Mouse (Mus musculus): Measurements from ENCODE around the gene Tmem115. TPM values are rescaled to one million over a fixed set of nuclear protein-coding genes. Genes with fewer than 3 reads are reported as not detected.
A peak's percentile ranks its signal among the peaks of the same experiment; 100 is the strongest.
"Not testable (repeated sequence)": the region's sequence is repeated elsewhere in the genome, so short reads cannot be mapped to it uniquely, and the experiment has no call there.

Tmem115 gene
- polyA plus RNA-seq, 1 experiment from 2014 or later = 48.1 TPM

DNA sequence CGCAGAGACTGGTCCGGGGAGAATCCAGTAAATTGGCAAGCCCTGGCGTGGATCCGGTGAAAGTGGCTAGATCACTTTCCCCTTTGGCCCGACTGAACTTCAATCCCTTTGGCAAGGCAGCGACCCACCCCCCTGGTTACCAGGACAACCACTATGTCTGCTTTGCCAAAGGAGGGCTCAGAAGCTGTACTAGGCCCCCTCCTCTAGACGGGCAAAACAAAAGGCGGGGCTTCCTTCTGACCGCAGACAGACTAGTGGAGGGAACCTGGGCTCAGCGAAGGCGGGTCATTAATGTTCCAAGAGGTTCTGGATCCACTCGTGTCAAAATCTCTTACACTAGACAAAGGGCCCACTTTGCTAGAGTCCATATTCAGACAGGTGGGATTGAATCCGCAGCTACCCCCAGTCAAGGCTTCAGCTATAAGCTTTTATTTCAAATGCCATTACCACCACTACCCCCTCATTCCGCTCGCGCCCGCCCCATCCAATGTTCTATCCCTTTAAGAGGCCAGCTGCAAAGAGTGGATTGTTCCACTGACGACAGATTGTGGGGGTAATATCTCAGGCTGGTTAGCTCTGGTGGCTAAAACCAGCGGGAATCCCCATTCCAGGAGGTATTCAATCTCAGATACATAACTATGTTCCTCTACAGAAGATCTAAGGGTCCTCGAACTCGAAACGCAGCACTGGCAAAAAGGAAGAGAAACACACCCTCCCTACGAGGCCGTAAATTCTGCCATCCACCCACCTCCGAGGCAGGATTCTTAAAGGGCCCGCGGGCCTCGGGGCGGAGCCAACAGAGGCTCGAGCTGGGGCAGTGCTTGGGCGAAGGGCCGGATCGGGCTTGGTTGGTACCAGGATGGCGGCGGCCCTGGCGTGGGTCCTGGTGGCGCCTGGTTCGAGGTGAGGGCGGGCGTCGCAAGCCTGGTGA lies 34.9 kb downstream of the Tmem115 start:
- Histone ChIP-seq H3K4me1 (replicated peaks) (peaks cover 54% of the 10 kb centered on the region), H3K27ac (replicated peaks) (peak overlapping the region; percentile 87), H3K27me3 (no peaks in the 10 kb centered on the region), H3K36me3 (peaks cover 12% of the 10 kb centered on the region), H3K4me3 (peak overlapping the region; percentile 82), H3K9me3 (no peaks in the 10 kb centered on the region), H3K9ac (peak overlapping the region; percentile 88), H3K4me2 (peak overlapping the region; percentile 85)
- under 1% methylated on average over 41 of the region's 41 CpGs for WGBS
- ATAC-seq (ENCODE audit: low FRiP score, low read depth) = peak; percentile 87

GRCm38 (mm10) chr9:107569270-107569669 lies 35.5 kb downstream of the Tmem115 start:
- H3K27me3 ChIP-seq = no peaks in the 10 kb centered on the region
- peak; percentile 27 for ATAC-seq (ENCODE audit: low FRiP score, low read depth)
- H3K4me1 ChIP-seq (replicated peaks) = peaks cover 47% of the 10 kb centered on the region
- H3K27ac ChIP-seq (replicated peaks) = peak overlapping the region; percentile 87
- peak overlapping the region; percentile 85 for H3K4me2 ChIP-seq
- peak overlapping the region; percentile 88 for H3K9ac ChIP-seq
- no peaks in the 10 kb centered on the region for H3K9me3 ChIP-seq
- H3K36me3 ChIP-seq = peaks cover 16% of the 10 kb centered on the region
- peak overlapping the region; percentile 82 for H3K4me3 ChIP-seq
- WGBS = under 1% methylated on average over 22 of the region's 23 CpGs

- peak overlapping the region; percentile 88 for H3K9ac ChIP-seq
- peaks cover 42% of the 10 kb centered on the region for H3K4me1 ChIP-seq (replicated peaks)
- 47% methylated on average over 13 of the region's 13 CpGs for WGBS
- no peaks in the 10 kb centered on the region for H3K27me3 ChIP-seq
- H3K4me2 ChIP-seq = peak overlapping the region; percentile 85
- peaks cover 23% of the 10 kb centered on the region for H3K36me3 ChIP-seq
- no peaks in the 10 kb centered on the region for H3K9me3 ChIP-seq
- H3K27ac ChIP-seq (replicated peaks) = peak overlapping the region; percentile 87; the same call in 1 of the 2 replicates
- ATAC-seq (ENCODE audit: low FRiP score, low read depth) = no peak
- H3K4me3 ChIP-seq = peak overlapping the region; percentile 82
Observed at GRCm38 (mm10) chr9:107570016-107570415, 36.3 kb downstream of the Tmem115 start.

DNA sequence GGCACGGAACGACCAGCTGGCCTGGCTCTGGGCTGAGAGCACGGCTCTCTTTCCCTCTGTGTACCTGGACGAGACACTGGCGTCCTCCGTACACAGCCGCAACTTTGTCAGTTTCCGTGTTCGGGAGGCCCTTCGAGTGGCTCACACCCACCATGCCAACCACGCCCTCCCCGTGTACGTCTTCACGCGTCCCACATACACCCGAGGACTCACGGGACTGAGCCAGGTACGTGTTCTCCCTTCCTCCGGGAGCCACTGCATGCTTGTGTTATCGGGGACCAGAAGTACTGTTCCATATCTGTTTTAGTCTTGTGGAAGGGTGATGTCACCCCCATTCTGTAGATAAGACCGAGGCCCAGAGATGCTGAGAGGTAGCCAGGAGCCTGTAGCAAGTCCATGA lies 37.1 kb downstream of the Tmem115 start:
- peaks cover 24% of the 10 kb centered on the region for H3K36me3 ChIP-seq
- WGBS = 94% methylated on average over 21 of the region's 21 CpGs
- H3K4me2 ChIP-seq = peak overlapping the region; percentile 85
- H3K9ac ChIP-seq = peak overlapping the region; percentile 88; the same call in 1 of the 2 replicates
- H3K4me1 ChIP-seq (replicated peaks) = peaks cover 42% of the 10 kb centered on the region
- H3K9me3 ChIP-seq = no peaks in the 10 kb centered on the region
- ATAC-seq (ENCODE audit: low FRiP score, low read depth) = no peak
- peak overlapping the region; percentile 82 for H3K4me3 ChIP-seq
- no peak overlapping the region for H3K27ac ChIP-seq (replicated peaks)
- no peaks in the 10 kb centered on the region for H3K27me3 ChIP-seq

GRCm38 (mm10) chr9:107571534-107572326 lies 38.0 kb downstream of the Tmem115 start:
- no peak overlapping the region for H3K27ac ChIP-seq (replicated peaks)
- ATAC-seq (ENCODE audit: low FRiP score, low read depth) = no peak
- WGBS = 93% methylated on average over 22 of the region's 22 CpGs
- H3K9ac ChIP-seq = no peak overlapping the region
- peaks cover 24% of the 10 kb centered on the region for H3K36me3 ChIP-seq
- no peak overlapping the region for H3K4me2 ChIP-seq
- no peaks in the 10 kb centered on the region for H3K27me3 ChIP-seq
- no peak overlapping the region for H3K4me3 ChIP-seq
- no peaks in the 10 kb centered on the region for H3K9me3 ChIP-seq
- H3K4me1 ChIP-seq (replicated peaks) = peaks cover 40% of the 10 kb centered on the region

DNA sequence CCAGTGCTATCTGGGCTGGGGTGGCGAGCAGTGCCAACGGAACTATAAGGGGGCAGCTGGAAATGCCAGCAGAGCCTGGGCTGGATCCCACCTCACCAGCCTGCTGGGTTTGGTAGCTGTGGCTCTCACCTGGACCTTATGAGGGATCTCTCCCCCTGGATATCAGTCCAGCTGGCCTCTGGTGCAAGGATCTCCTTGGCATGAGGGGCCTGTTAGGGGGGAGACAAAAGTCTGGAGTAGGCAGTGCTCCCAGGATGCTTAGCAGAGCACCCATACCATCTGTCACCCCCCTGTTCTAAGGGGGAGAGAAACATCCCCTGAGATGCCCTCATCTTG lies 38.5 kb downstream of the Tmem115 start:
- Histone ChIP-seq H3K9me3 (no peaks in the 10 kb centered on the region), H3K36me3 (peaks cover 24% of the 10 kb centered on the region), H3K4me2 (no peak overlapping the region), H3K27ac (replicated peaks) (no peak overlapping the region), H3K27me3 (no peaks in the 10 kb centered on the region), H3K4me1 (replicated peaks) (peaks cover 37% of the 10 kb centered on the region), H3K4me3 (no peak overlapping the region), H3K9ac (no peak overlapping the region)
- no peak for ATAC-seq (ENCODE audit: low FRiP score, low read depth)
- 100% methylated on average over 2 of the region's 2 CpGs for WGBS

GRCm38 (mm10) chr9:107573774-107574173 lies 40.0 kb downstream of the Tmem115 start:
- not testable (repeated sequence) for H3K9ac ChIP-seq; H3K4me2 ChIP-seq; H3K4me3 ChIP-seq; ATAC-seq (ENCODE audit: low FRiP score, low read depth); H3K27me3 ChIP-seq; H3K9me3 ChIP-seq; H3K27ac ChIP-seq (replicated peaks)
- WGBS = 83% methylated on average over 6 of the region's 6 CpGs
- H3K4me1 ChIP-seq (replicated peaks) = peaks cover 28% of the 10 kb centered on the region
- H3K36me3 ChIP-seq = peaks cover 24% of the 10 kb centered on the region

DNA sequence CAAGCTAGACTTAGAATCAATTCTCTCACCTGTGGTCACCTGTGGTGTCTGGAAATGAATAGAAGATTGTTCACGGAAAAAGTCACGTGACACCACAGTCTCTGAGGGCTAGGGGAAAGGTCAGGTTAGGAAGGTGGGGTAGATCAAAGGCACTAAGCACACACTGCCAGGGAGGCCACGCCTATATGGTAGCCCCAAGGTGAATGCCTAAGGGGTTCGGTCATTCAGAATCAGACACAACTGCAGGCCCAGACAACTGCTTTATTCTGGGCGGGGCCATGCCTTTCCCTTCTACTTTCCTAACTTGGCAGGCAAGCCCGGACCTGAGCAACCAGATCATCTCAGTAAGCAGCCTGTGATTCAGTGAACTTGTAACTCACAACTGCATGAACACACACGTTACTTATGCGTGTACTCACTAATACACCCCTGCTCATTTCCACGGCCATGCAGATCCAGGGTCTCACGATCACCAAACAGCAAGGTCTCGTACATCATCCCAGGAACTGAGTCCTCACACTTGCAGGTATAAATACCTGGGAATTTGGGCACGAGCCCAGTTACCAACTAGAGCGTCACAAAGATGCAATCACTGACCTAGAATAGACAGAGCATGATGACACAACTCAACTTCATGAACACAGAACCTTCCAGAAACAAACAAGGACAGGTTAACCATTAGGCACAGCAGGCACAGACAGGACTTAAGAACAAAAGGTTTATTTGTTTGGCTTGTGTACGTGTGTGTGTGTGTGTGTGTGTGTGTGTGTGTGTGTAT lies 42.0 kb downstream of the Tmem115 start:
- peaks cover 24% of the 10 kb centered on the region for H3K36me3 ChIP-seq
- WGBS = 87% methylated on average over 14 of the region's 14 CpGs
- no peak overlapping the region for H3K9ac ChIP-seq
- no peaks in the 10 kb centered on the region for H3K27me3 ChIP-seq
- H3K27ac ChIP-seq (replicated peaks) = peak overlapping the region; percentile 9; the same call in 1 of the 2 replicates
- ATAC-seq (ENCODE audit: low FRiP score, low read depth) = no peak
- H3K4me1 ChIP-seq (replicated peaks) = peaks cover 30% of the 10 kb centered on the region
- H3K4me3 ChIP-seq = no peak overlapping the region
- no peak overlapping the region for H3K4me2 ChIP-seq
- no peaks in the 10 kb centered on the region for H3K9me3 ChIP-seq

- 27% methylated on average over 16 of the region's 16 CpGs for WGBS
- Histone ChIP-seq H3K4me1 (replicated peaks) (peaks cover 29% of the 10 kb centered on the region), H3K4me3 (peak within 1 kb of the TSS; percentile 18), H3K36me3 (peaks cover 24% of the 10 kb centered on the region), H3K9ac (no peak within 1 kb of the TSS), H3K4me2 (peak within 1 kb of the TSS; percentile 45), H3K27ac (replicated peaks) (peak within 1 kb of the TSS; percentile 54), H3K9me3 (no peaks in the 10 kb centered on the region), H3K27me3 (no peaks in the 10 kb centered on the region)
- ATAC-seq (ENCODE audit: low FRiP score, low read depth) = peak; percentile 54
Observed at GRCm38 (mm10) chr9:107576357-107577107, 42.8 kb downstream of the Tmem115 start, which contains the start of gene Hyal1. Gene Hyal1 (plus strand): TSS chr9:107576927.

- WGBS = 94% methylated on average over 10 of the region's 10 CpGs
- H3K4me2 ChIP-seq = no peak overlapping the region
- no peak overlapping the region for H3K4me3 ChIP-seq
- no peaks in the 10 kb centered on the region for H3K27me3 ChIP-seq
- H3K4me1 ChIP-seq (replicated peaks) = peaks cover 31% of the 10 kb centered on the region
- no peak overlapping the region for H3K27ac ChIP-seq (replicated peaks)
- ATAC-seq (ENCODE audit: low FRiP score, low read depth) = no peak
- no peak overlapping the region for H3K9ac ChIP-seq
- H3K9me3 ChIP-seq = no peaks in the 10 kb centered on the region
- peaks cover 18% of the 10 kb centered on the region for H3K36me3 ChIP-seq
Observed at GRCm38 (mm10) chr9:107577871-107578270, 44.1 kb downstream of the Tmem115 start.

DNA sequence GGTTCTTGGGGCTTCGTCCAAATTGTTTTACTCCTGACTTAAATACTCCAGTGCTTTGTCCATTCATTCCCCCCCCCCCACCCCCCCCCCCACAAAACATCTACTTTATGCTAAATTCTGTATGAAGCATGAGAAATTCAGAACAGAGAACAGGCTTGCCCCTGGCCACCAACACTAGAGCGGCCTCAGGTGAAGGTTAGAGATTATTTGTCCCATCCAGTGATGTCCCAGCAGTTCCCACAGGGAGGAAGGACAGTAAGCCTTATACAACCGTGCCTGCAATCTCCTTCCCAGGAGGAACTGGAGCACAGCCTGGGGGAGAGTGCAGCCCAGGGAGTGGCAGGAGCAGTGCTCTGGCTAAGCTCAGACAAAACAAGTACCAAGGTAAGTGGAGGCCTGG lies 44.8 kb downstream of the Tmem115 start, which contains the start of gene Naa80:
TSS of gene Naa80 (plus strand) at position 301 of the 400 bp plus-strand sequence.
- no peaks in the 10 kb centered on the region for H3K9me3 ChIP-seq
- ATAC-seq (ENCODE audit: low FRiP score, low read depth) = no peak
- peaks cover 31% of the 10 kb centered on the region for H3K4me1 ChIP-seq (replicated peaks)
- peaks cover 12% of the 10 kb centered on the region for H3K36me3 ChIP-seq
- H3K9ac ChIP-seq = no peak within 1 kb of the TSS
- no peaks in the 10 kb centered on the region for H3K27me3 ChIP-seq
- no peak within 1 kb of the TSS for H3K27ac ChIP-seq (replicated peaks)
- WGBS = 92% methylated on average over 3 of the region's 3 CpGs
- no peak within 1 kb of the TSS for H3K4me3 ChIP-seq
- H3K4me2 ChIP-seq = peak within 1 kb of the TSS; percentile 92; the same call in 1 of the 2 replicates

Data from hindbrain, embryonic 15.5 days (tissue).